Mouse (Mus musculus) midbrain, embryonic 14.5 days (tissue): ENCODE measurements at regions not wholly inside any gene's neighbourhood (a gene's known extent, or its start where the extent isn't known, plus 50 kb on each side); places are given as distances from the start of the nearest gene placed in this dataset.
A peak's percentile ranks its signal among the peaks of the same experiment; 100 is the strongest.
"Not testable (repeated sequence)": the region's sequence is repeated elsewhere in the genome, so short reads cannot be mapped to it uniquely, and the experiment has no call there.

Source experiments
- ATAC-seq: fragments of 200-750 bp; cut with Nextera tagmentation; 2 replicates; pipeline ENCODE4 v1.8.0; 2017; ENCODE audit warnings: moderate number of reproducible peaks, moderate library complexity; ENCODE audit not compliant: low FRiP score, low TSS enrichment
- DNase-seq: peaks from one replicate; pipeline ENCODE4 v3.0.0-alpha.2; 2015
- H3K27ac ChIP-seq: fragments of 300-500 bp; sonication (generic); replicated peaks from 2 replicates; pipeline ENCODE4 v1.5.1; 2014; ENCODE audit warnings: mild to moderate bottlenecking, low read depth, low read length, moderate library complexity
- H3K27me3 ChIP-seq: fragments of 300-500 bp; sonication (generic); 2 replicates; pipeline ENCODE4 v1.6.1; 2014; ENCODE audit warnings: low read length, control low read depth, mixed read lengths; ENCODE audit not compliant: control insufficient read depth, insufficient read depth
- H3K36me3 ChIP-seq: fragments of 300-500 bp; sonication (generic); 2 replicates; pipeline ENCODE4 v1.6.1; 2014; ENCODE audit warnings: low read length, control low read depth; ENCODE audit not compliant: control insufficient read depth, insufficient read depth
- H3K4me1 ChIP-seq: fragments of 300-500 bp; sonication (generic); 2 replicates; pipeline ENCODE4 v1.6.1; 2014; ENCODE audit warnings: mild to moderate bottlenecking, antibody characterized with exemption, low read length, control low read depth; ENCODE audit not compliant: control insufficient read depth, insufficient read depth
- H3K4me2 ChIP-seq: fragments of 300-500 bp; sonication (generic); 2 replicates; pipeline ENCODE4 v1.6.1; 2014; ENCODE audit warnings: mild to moderate bottlenecking, low read length, moderate library complexity
- H3K4me3 ChIP-seq: fragments of 300-500 bp; sonication (generic); replicated peaks from 2 replicates; pipeline ENCODE4 v1.5.1; 2014; ENCODE audit warnings: low read depth, low read length
- H3K9ac ChIP-seq: fragments of 300-500 bp; sonication (generic); replicated peaks from 2 replicates; pipeline ENCODE4 v1.6.1; 2014; ENCODE audit warnings: mild to moderate bottlenecking, low read length, moderate library complexity
- H3K9me3 ChIP-seq: fragments of 300-500 bp; sonication (generic); 2 replicates; pipeline ENCODE4 v1.6.1; 2016; ENCODE audit warnings: low read length, control low read depth, mixed read lengths; ENCODE audit not compliant: control insufficient read depth
- WGBS: fragments of 180-500 bp; shearing (Covaris S2); extraction: QIAGEN DNeasy Blood & Tissue Kit; methylation state at CpG from one replicate; pipeline ENCODE4 v1.1.7; 2014; 5-methylcytosine and 5-hydroxymethylcytosine counted together

GRCm38 (mm10) chr2:114411940-114412715 is 210.9 kb upstream of the Zfp770 start:
- WGBS: 54% methylated on average over 17 of the region's 17 CpGs
- Histone ChIP-seq H3K4me2 (peak overlapping the region; percentile 22; the same call in 1 of the 2 replicates), H3K27ac (peak overlapping the region; percentile 52; the same call in 1 of the 2 replicates), H3K36me3 (no peaks in the 10 kb centered on the region), H3K9ac (no peak overlapping the region), H3K9me3 (no peaks in the 10 kb centered on the region), H3K4me1 (no peaks in the 10 kb centered on the region), H3K4me3 (no peak overlapping the region), H3K27me3 (no peaks in the 10 kb centered on the region)
- peak; percentile 17; the same call in 1 of the 2 replicates for ATAC-seq
- peak; percentile 64 for DNase-seq

GRCm38 (mm10) chr2:114410717-114411116 is 209.4 kb upstream of the Zfp770 start:
- WGBS: 86% methylated on average over 3 of the region's 3 CpGs
- no peaks in the 10 kb centered on the region for H3K9me3 ChIP-seq
- no peaks in the 10 kb centered on the region for H3K27me3 ChIP-seq
- ATAC-seq: no peak
- no peak overlapping the region for H3K4me2 ChIP-seq
- H3K36me3 ChIP-seq: no peaks in the 10 kb centered on the region
- no peaks in the 10 kb centered on the region for H3K4me1 ChIP-seq
- no peak overlapping the region for H3K4me3 ChIP-seq
- DNase-seq: no peak
- no peak overlapping the region for H3K9ac ChIP-seq
- no peak overlapping the region for H3K27ac ChIP-seq

DNA sequence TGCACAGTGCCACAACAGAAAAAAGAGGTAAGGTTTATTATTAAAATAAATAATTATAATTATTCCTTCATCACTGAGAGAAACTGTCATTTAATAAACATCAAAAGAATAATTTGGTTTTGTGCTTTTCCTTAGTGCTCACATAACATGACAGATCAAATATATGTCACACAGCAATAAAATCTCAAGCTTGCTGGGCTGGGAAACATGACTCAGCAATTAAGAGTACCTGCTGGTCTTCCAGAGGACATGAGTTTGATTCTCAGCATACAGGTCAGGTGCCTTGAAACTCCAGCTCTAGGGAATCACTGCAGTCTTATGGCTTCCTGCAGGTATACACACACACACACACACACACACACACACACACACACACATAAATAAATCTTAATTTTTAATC is 208.3 kb upstream of the Zfp770 start:
- Histone ChIP-seq H3K9ac (no peak overlapping the region), H3K9me3 (no peaks in the 10 kb centered on the region), H3K4me3 (no peak overlapping the region), H3K4me1 (no peaks in the 10 kb centered on the region), H3K36me3 (no peaks in the 10 kb centered on the region), H3K27ac (no peak overlapping the region), H3K27me3 (no peaks in the 10 kb centered on the region), H3K4me2 (no peak overlapping the region)
- ATAC-seq (no peak), DNase-seq (no peak)

GRCm38 (mm10) chr2:114407408-114407807 is 206.1 kb upstream of the Zfp770 start:
- no peak overlapping the region for H3K27ac ChIP-seq
- DNase-seq: no peak
- H3K4me2 ChIP-seq: no peak overlapping the region
- H3K4me1 ChIP-seq: no peaks in the 10 kb centered on the region
- H3K36me3 ChIP-seq: no peaks in the 10 kb centered on the region
- no peak overlapping the region for H3K9ac ChIP-seq
- 63% methylated on average over 5 of the region's 5 CpGs for WGBS
- H3K27me3 ChIP-seq: no peaks in the 10 kb centered on the region
- H3K9me3 ChIP-seq: no peaks in the 10 kb centered on the region
- no peak for ATAC-seq
- H3K4me3 ChIP-seq: no peak overlapping the region

DNA sequence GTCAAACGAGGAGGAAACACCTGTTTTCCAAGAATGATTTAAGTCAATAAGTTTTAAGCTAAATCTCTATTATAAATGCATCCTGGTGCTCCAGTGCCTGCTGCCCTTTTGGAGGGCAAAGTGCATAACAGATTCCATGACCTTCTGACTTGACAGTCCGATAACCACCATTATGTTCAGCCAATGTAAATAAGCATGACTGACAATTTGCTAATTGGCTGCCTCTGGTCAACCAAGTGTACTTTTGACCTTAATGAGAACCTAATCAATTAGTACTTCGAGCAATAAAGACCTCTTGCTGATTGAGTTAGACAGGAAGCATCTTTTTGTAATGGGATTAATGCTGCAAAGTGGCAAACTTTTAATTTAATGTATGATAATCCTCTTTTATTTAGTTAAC is 183.3 kb upstream of the Zfp770 start:
- Histone ChIP-seq H3K27me3 (no peaks in the 10 kb centered on the region), H3K9me3 (no peaks in the 10 kb centered on the region), H3K4me2 (no peak overlapping the region), H3K27ac (no peak overlapping the region), H3K9ac (no peak overlapping the region), H3K4me3 (no peak overlapping the region), H3K4me1 (no peaks in the 10 kb centered on the region), H3K36me3 (no peaks in the 10 kb centered on the region)
- 10% methylated on average over 3 of the region's 3 CpGs for whole genome bisulfite sequencing
- no peak for ATAC-seq
- no peak for DNase-seq

- DNase-seq (no peak), ATAC-seq (no peak)
- Histone ChIP-seq H3K27me3 (no peaks in the 10 kb centered on the region), H3K9ac (no peak overlapping the region), H3K27ac (no peak overlapping the region), H3K4me1 (no peaks in the 10 kb centered on the region), H3K9me3 (no peaks in the 10 kb centered on the region), H3K4me3 (no peak overlapping the region), H3K4me2 (no peak overlapping the region), H3K36me3 (no peaks in the 10 kb centered on the region)
- 68% methylated on average over 1 of the region's 1 CpGs for whole genome bisulfite sequencing
Observed at GRCm38 (mm10) chr2:114378844-114379533, 177.7 kb upstream of the Zfp770 start.

- Histone ChIP-seq H3K4me2 (no peak overlapping the region), H3K9ac (no peak overlapping the region), H3K27me3 (no peaks in the 10 kb centered on the region), H3K4me1 (no peaks in the 10 kb centered on the region), H3K9me3 (no peaks in the 10 kb centered on the region), H3K27ac (no peak overlapping the region), H3K4me3 (no peak overlapping the region), H3K36me3 (no peaks in the 10 kb centered on the region)
- peak; percentile 22 for DNase-seq
- ATAC-seq: no peak
- 77% methylated on average over 7 of the region's 7 CpGs for WGBS
Observed at GRCm38 (mm10) chr2:114373476-114373875, 172.2 kb upstream of the Zfp770 start.

- not testable (repeated sequence) for ATAC-seq, DNase-seq, H3K4me2 ChIP-seq, H3K9me3 ChIP-seq, H3K36me3 ChIP-seq, H3K9ac ChIP-seq, H3K4me3 ChIP-seq, H3K27me3 ChIP-seq, H3K4me1 ChIP-seq, H3K27ac ChIP-seq
- 88% methylated on average over 11 of the region's 11 CpGs for WGBS
Observed at GRCm38 (mm10) chr2:114353876-114354275, 152.6 kb upstream of the Zfp770 start.
